Comparison of ENCODE assay signal across 9 mouse cellular contexts in the genomic region with DNA sequence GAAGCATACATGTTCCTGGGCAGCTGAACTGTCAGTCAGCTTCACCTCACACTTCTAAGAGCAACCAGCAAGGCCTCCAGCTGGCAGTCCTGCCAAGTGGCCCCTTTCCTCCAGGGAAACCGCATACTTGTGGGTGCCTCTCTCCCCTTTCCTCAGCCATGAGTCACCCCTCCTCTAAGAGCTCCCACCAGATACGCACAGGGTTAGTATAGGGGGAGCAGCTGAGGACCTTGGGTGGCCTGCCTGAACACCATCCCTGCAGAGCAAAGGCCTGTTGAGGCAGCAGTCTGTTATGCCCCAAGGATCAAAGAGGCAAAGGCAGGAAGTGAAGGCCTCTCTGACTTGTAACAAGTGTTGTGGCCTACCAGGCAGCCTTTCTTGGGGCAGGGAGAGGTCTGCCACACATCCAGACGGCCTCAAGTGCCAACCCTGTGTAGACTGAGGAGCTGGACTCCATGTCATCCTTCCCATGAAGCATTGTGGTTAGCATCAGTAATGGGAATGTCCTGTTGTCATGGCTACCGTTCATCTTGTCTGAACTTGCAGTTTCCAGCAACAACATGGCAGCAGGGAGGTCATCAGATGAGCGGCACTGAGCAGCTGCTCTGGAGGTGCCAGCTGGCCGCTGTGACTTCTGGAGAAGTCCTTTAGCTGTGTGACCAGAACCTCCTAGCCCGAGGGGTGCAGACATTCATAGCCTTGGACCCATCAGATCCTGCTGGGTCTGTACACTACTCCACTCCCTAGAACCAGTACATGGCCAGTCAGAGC. TPM values are rescaled to one million over a fixed set of nuclear protein-coding genes. Genes with fewer than 3 reads are reported as not detected.
DNase-seq lines count a peak whose midpoint lies in the region; ATAC-seq lines count a peak whose summit lies in the region.
"Had no signal": no experiment of that assay in that cellular context is flagged by ENCODE, and none has a peak within 500 bp of the region (broad histone marks: within the 10 kb centered on the region; RNA-seq: fewer than 3 reads in every experiment).

No protein-coding gene starts in this region.

- H3K27me3 ChIP-seq in forebrain, embryonic 14.5 days (replicated peaks; ENCODE audit: control insufficient read depth, insufficient read depth, low read length), result no peaks in the 10 kb centered on the region
- H3K27me3 ChIP-seq in forebrain, embryonic 13.5 days, result no peaks in the 10 kb centered on the region
- H3K27me3 ChIP-seq in midbrain, embryonic 14.5 days (ENCODE audit: control insufficient read depth, insufficient read depth, low read length), result no peaks in the 10 kb centered on the region
- no peaks in the 10 kb centered on the region for H3K27me3 ChIP-seq in midbrain, embryonic 11.5 days (ENCODE audit: control insufficient read depth, insufficient read depth, low read length)

- H3K4me3 ChIP-seq in forebrain, embryonic 14.5 days (ENCODE audit: low read depth, low read length), result no peak overlapping the region
- no peak overlapping the region for H3K4me3 ChIP-seq in forebrain, embryonic 13.5 days
- no peak overlapping the region for H3K4me3 ChIP-seq in midbrain, embryonic 14.5 days (replicated peaks; ENCODE audit: low read depth, low read length)
- no peak overlapping the region for H3K4me3 ChIP-seq in midbrain, embryonic 11.5 days (ENCODE audit: low read depth, low read length)

- WGBS in forebrain, embryonic 14.5 days, result 75% methylated on average over 7 of the region's 7 CpGs
- WGBS in forebrain, embryonic 13.5 days, result 76% methylated on average over 7 of the region's 7 CpGs
- WGBS in midbrain, embryonic 14.5 days, result 57% methylated on average over 7 of the region's 7 CpGs
- WGBS in midbrain, embryonic 11.5 days, result 69% methylated on average over 7 of the region's 7 CpGs

- DNase-seq in forebrain, embryonic 14.5 days (ENCODE audit: low spot score), result peak; percentile 40
- DNase-seq in midbrain, embryonic 14.5 days, result peak; percentile 48
- DNase-seq in midbrain, embryonic 11.5 days (ENCODE audit: low spot score, missing footprints), result no peak
- peak; percentile 67 for DNase-seq in induced T-regulatory cell, adult 2 months (ENCODE audit: low read depth)
- peak; percentile 55 for DNase-seq in thymus, postnatal 25 days
- no peak for DNase-seq in kidney, postnatal 4 days
- DNase-seq in adrenal gland, postnatal 14 days, result no peak
- DNase-seq: lung, adult 18-20 months had no signal

- H3K9ac ChIP-seq in forebrain, embryonic 14.5 days (ENCODE audit: low read length), result no peak overlapping the region
- no peak overlapping the region for H3K9ac ChIP-seq in forebrain, embryonic 13.5 days
- no peak overlapping the region for H3K9ac ChIP-seq in midbrain, embryonic 14.5 days (replicated peaks; ENCODE audit: low read length)
- H3K9ac ChIP-seq in midbrain, embryonic 11.5 days (ENCODE audit: low read length), result no peak overlapping the region

- H3K27ac ChIP-seq in forebrain, embryonic 14.5 days (ENCODE audit: low read depth, low read length), result no peak overlapping the region
- H3K27ac ChIP-seq in forebrain, embryonic 13.5 days, result no peak overlapping the region
- no peak overlapping the region for H3K27ac ChIP-seq in midbrain, embryonic 14.5 days (replicated peaks; ENCODE audit: low read depth, low read length)
- no peak overlapping the region for H3K27ac ChIP-seq in midbrain, embryonic 11.5 days (ENCODE audit: low read depth, low read length)

- H3K9me3 ChIP-seq in forebrain, embryonic 14.5 days (replicated peaks; ENCODE audit: control insufficient read depth, low read length), result no peaks in the 10 kb centered on the region
- no peaks in the 10 kb centered on the region for H3K9me3 ChIP-seq in forebrain, embryonic 13.5 days (replicated peaks)
- no peaks in the 10 kb centered on the region for H3K9me3 ChIP-seq in midbrain, embryonic 14.5 days (ENCODE audit: control insufficient read depth, low read length)
- H3K9me3 ChIP-seq in midbrain, embryonic 11.5 days (ENCODE audit: control insufficient read depth, low read length), result no peaks in the 10 kb centered on the region

- H3K4me1 ChIP-seq in forebrain, embryonic 14.5 days (ENCODE audit: control insufficient read depth, insufficient read depth, low read length), result peaks cover 26% of the 10 kb centered on the region
- H3K4me1 ChIP-seq in forebrain, embryonic 13.5 days, result peaks cover 53% of the 10 kb centered on the region
- H3K4me1 ChIP-seq in midbrain, embryonic 14.5 days (ENCODE audit: control insufficient read depth, insufficient read depth, low read length), result peaks cover 18% of the 10 kb centered on the region
- H3K4me1 ChIP-seq in midbrain, embryonic 11.5 days (ENCODE audit: control insufficient read depth, insufficient read depth, low read length), result peaks cover 12% of the 10 kb centered on the region; the same call in 1 of the 2 replicates

- no peak for ATAC-seq in forebrain, embryonic 14.5 days
- ATAC-seq in forebrain, embryonic 13.5 days, result no peak
- no peak for ATAC-seq in midbrain, embryonic 14.5 days (ENCODE audit: low FRiP score, low TSS enrichment)
- ATAC-seq in midbrain, embryonic 11.5 days (ENCODE audit: low FRiP score), result no peak

- no peak overlapping the region for H3K4me2 ChIP-seq in forebrain, embryonic 14.5 days (ENCODE audit: low read length)
- no peak overlapping the region for H3K4me2 ChIP-seq in forebrain, embryonic 13.5 days
- no peak overlapping the region for H3K4me2 ChIP-seq in midbrain, embryonic 14.5 days (ENCODE audit: low read length)
- no peak overlapping the region for H3K4me2 ChIP-seq in midbrain, embryonic 11.5 days

- H3K36me3 ChIP-seq in forebrain, embryonic 14.5 days (ENCODE audit: control insufficient read depth, insufficient read depth, low read length), result no peaks in the 10 kb centered on the region
- H3K36me3 ChIP-seq in forebrain, embryonic 13.5 days (ENCODE audit: poor library complexity, severe bottlenecking), result no peaks in the 10 kb centered on the region
- no peaks in the 10 kb centered on the region for H3K36me3 ChIP-seq in midbrain, embryonic 14.5 days (ENCODE audit: control insufficient read depth, insufficient read depth, low read length)
- no peaks in the 10 kb centered on the region for H3K36me3 ChIP-seq in midbrain, embryonic 11.5 days (ENCODE audit: control insufficient read depth, insufficient read depth, low read length)

RNA-seq across cellular contexts. Expression of gene Morn1, which starts 40.4 kb away (rescaled TPM):
- polyA plus RNA-seq in forebrain, embryonic 14.5 days (2014; fragmentation: Nextera tagmentation; extraction: Ambion mirVana), result 7.1 and 10.6 TPM in 2 replicates
- polyA plus RNA-seq in forebrain, embryonic 13.5 days (2015; fragmentation: Nextera tagmentation; extraction: Ambion mirVana), result 7.4 and 9.4 TPM in 2 replicates
- polyA plus RNA-seq in midbrain, embryonic 14.5 days (2014; fragmentation: Nextera tagmentation; extraction: Ambion mirVana), result 6.0 and 6.4 TPM in 2 replicates
- polyA plus RNA-seq in midbrain, embryonic 11.5 days (2014; fragmentation: Nextera tagmentation; extraction: Ambion mirVana), result 4.1 and 5.1 TPM in 2 replicates
- 7.3 and 8.3 TPM in 2 replicates for total RNA-seq in adrenal gland, postnatal 14 days (2021)

RNA-seq across cellular contexts. Expression of gene Rer1, which starts 40.6 kb away (rescaled TPM):
- 161 and 163 TPM in 2 replicates for polyA plus RNA-seq in forebrain, embryonic 14.5 days (2014; fragmentation: Nextera tagmentation; extraction: Ambion mirVana)
- polyA plus RNA-seq in forebrain, embryonic 13.5 days (2015; fragmentation: Nextera tagmentation; extraction: Ambion mirVana), result 125 and 130 TPM in 2 replicates
- 139 and 148 TPM in 2 replicates for polyA plus RNA-seq in midbrain, embryonic 14.5 days (2014; fragmentation: Nextera tagmentation; extraction: Ambion mirVana)
- 152 and 162 TPM in 2 replicates for polyA plus RNA-seq in midbrain, embryonic 11.5 days (2014; fragmentation: Nextera tagmentation; extraction: Ambion mirVana)
- total RNA-seq in adrenal gland, postnatal 14 days (2021), result 86.9 and 97.7 TPM in 2 replicates

RNA-seq across cellular contexts. Expression of gene Pex10, which starts 60.0 kb away (rescaled TPM):
- 4.2 and 4.9 TPM in 2 replicates for polyA plus RNA-seq in forebrain, embryonic 14.5 days (2014; fragmentation: Nextera tagmentation; extraction: Ambion mirVana)
- polyA plus RNA-seq in forebrain, embryonic 13.5 days (2015; fragmentation: Nextera tagmentation; extraction: Ambion mirVana), result 18.5 and 22.8 TPM in 2 replicates
- 6.0 and 10.0 TPM in 2 replicates for polyA plus RNA-seq in midbrain, embryonic 14.5 days (2014; fragmentation: Nextera tagmentation; extraction: Ambion mirVana)
- polyA plus RNA-seq in midbrain, embryonic 11.5 days (2014; fragmentation: Nextera tagmentation; extraction: Ambion mirVana), result 8.2 and 9.7 TPM in 2 replicates
- 23.7 and 24.2 TPM in 2 replicates for total RNA-seq in adrenal gland, postnatal 14 days (2021)

Comparison
In these comparisons a context has a peak if more than half of its experiments do, and no peak if none do; other contexts are left out.
1. DNase-seq: peak in forebrain, embryonic 14.5 days (single experiment), midbrain, embryonic 14.5 days (single experiment), induced T-regulatory cell, adult 2 months (single experiment) and thymus, postnatal 25 days (single experiment); none in midbrain, embryonic 11.5 days (single experiment), kidney, postnatal 4 days (0 of 2) and adrenal gland, postnatal 14 days (single experiment).